Mouse (Mus musculus): ENCODE results near the gene Tmbim6.

Tmbim6 gene

GRCm38 (mm10) chr15:99392486-99393385 is at the start of gene Tmbim6:
Gene Tmbim6, plus strand, starts transcription at chr15:99392882.
- DNase-seq (ENCODE audit: low spot score in 2 of 2): peak; percentile 98 to 99

GRCm38 (mm10) chr15:99343414-99344147 is 49.1 kb upstream of the Tmbim6 start:
- peak in 1 of 2 experiments; percentile 45 for DNase-seq (ENCODE audit: low spot score in 2 of 2)

GRCm38 (mm10) chr15:99344148-99344870 is 48.4 kb upstream of the Tmbim6 start:
- DNase-seq (ENCODE audit: low spot score in 2 of 2): no peak

- DNase-seq (ENCODE audit: low spot score in 2 of 2): no peak
Measured at GRCm38 (mm10) chr15:99344961-99345360, 47.7 kb upstream of the Tmbim6 start.

- no peak for DNase-seq (ENCODE audit: low spot score in 2 of 2)
Measured at GRCm38 (mm10) chr15:99351610-99352009, 41.1 kb upstream of the Tmbim6 start.

- DNase-seq (ENCODE audit: low spot score in 2 of 2): no peak
Measured at GRCm38 (mm10) chr15:99352306-99352705, 40.4 kb upstream of the Tmbim6 start.

- no peak for DNase-seq (ENCODE audit: low spot score in 2 of 2)
Measured at GRCm38 (mm10) chr15:99355660-99356059, 37.0 kb upstream of the Tmbim6 start.

GRCm38 (mm10) chr15:99356462-99356861 is 36.2 kb upstream of the Tmbim6 start:
- no peak for DNase-seq (ENCODE audit: low spot score in 2 of 2)

- DNase-seq (ENCODE audit: low spot score in 2 of 2): no peak
Measured at GRCm38 (mm10) chr15:99358952-99359351, 33.7 kb upstream of the Tmbim6 start.

GRCm38 (mm10) chr15:99364022-99364530 is 28.6 kb upstream of the Tmbim6 start:
- no peak for DNase-seq (ENCODE audit: low spot score in 2 of 2)

GRCm38 (mm10) chr15:99364921-99365320 is 27.8 kb upstream of the Tmbim6 start:
- DNase-seq (ENCODE audit: low spot score in 2 of 2): no peak

GRCm38 (mm10) chr15:99368583-99369266 is 24.0 kb upstream of the Tmbim6 start:
- no peak for DNase-seq (ENCODE audit: low spot score in 2 of 2)

- DNase-seq (ENCODE audit: low spot score in 2 of 2): no peak
Measured at GRCm38 (mm10) chr15:99369391-99370171, 23.1 kb upstream of the Tmbim6 start.

- DNase-seq (ENCODE audit: low spot score in 2 of 2): peak; percentile 100
Measured at GRCm38 (mm10) chr15:99370259-99370691, 22.4 kb upstream of the Tmbim6 start, which contains the start of gene Fmnl3. Gene Fmnl3, minus strand, starts transcription at chr15:99370482.

- no peak for DNase-seq (ENCODE audit: low spot score in 2 of 2)
Measured at GRCm38 (mm10) chr15:99371526-99372340, 20.9 kb upstream of the Tmbim6 start.

GRCm38 (mm10) chr15:99372761-99373160 is 19.9 kb upstream of the Tmbim6 start:
- no peak for DNase-seq (ENCODE audit: low spot score in 2 of 2)

- DNase-seq (ENCODE audit: low spot score in 2 of 2): no peak
Measured at GRCm38 (mm10) chr15:99375036-99375435, 17.6 kb upstream of the Tmbim6 start.

GRCm38 (mm10) chr15:99375581-99375980 is 17.1 kb upstream of the Tmbim6 start:
- DNase-seq (ENCODE audit: low spot score in 2 of 2): no peak

- DNase-seq (ENCODE audit: low spot score in 2 of 2): no peak
Measured at GRCm38 (mm10) chr15:99376240-99376639, 16.4 kb upstream of the Tmbim6 start.
